Mouse (Mus musculus) forebrain, embryonic 10.5 days (tissue): Measurements from ENCODE around the gene 1810010D01Rik. TPM values are rescaled to one million over a fixed set of nuclear protein-coding genes. Genes with fewer than 3 reads are reported as not detected.

Experiments used
- DNase-seq: peaks from one replicate; pipeline ENCODE4 v3.0.0-alpha.2; 2017; ENCODE audit warnings: low spot score; ENCODE audit errors: extremely low spot score
- H3K27ac ChIP-seq: fragments of 300-500 bp; sonication (generic); 2 replicates; pipeline ENCODE4 v1.5.1; 2016; ENCODE audit warnings: mild to moderate bottlenecking
- H3K27me3 ChIP-seq: fragments of 300-500 bp; sonication (generic); 2 replicates; pipeline ENCODE4 v1.6.1; 2016; ENCODE audit warnings: mild to moderate bottlenecking; ENCODE audit not compliant: poor library complexity, severe bottlenecking
- H3K36me3 ChIP-seq: fragments of 300-500 bp; sonication (generic); replicated peaks from 2 replicates; pipeline ENCODE4 v1.6.1; 2016; ENCODE audit warnings: mild to moderate bottlenecking, moderate library complexity
- H3K4me1 ChIP-seq: fragments of 300-500 bp; sonication (generic); 2 replicates; pipeline ENCODE4 v1.6.1; 2016
- H3K4me3 ChIP-seq: fragments of 300-500 bp; sonication (generic); 2 replicates; pipeline ENCODE4 v1.5.1; 2016; ENCODE audit warnings: mild to moderate bottlenecking, moderate library complexity
- H3K9me3 ChIP-seq: fragments of 300-500 bp; sonication (generic); 2 replicates; pipeline ENCODE4 v1.6.1; 2016; ENCODE audit warnings: mild to moderate bottlenecking, moderate library complexity
- WGBS: fragments of 180-500 bp; shearing (Covaris S2); methylation state at CpG from one replicate; pipeline ENCODE4 v1.1.7; 2016; 5-methylcytosine and 5-hydroxymethylcytosine counted together
- polyA plus RNA-seq: library from polyadenylated mRNA; unstranded; fragments of >200 nt; fragmentation: Nextera tagmentation; extraction: Ambion mirVana; gene quantifications from 2 replicates; pipeline ENCODE4 v1.2.1, GENCODE M21; 2016

Gene 1810010D01Rik
- polyA plus RNA-seq, 1 experiment from 2014 or later = 0.16 TPM

DNA sequence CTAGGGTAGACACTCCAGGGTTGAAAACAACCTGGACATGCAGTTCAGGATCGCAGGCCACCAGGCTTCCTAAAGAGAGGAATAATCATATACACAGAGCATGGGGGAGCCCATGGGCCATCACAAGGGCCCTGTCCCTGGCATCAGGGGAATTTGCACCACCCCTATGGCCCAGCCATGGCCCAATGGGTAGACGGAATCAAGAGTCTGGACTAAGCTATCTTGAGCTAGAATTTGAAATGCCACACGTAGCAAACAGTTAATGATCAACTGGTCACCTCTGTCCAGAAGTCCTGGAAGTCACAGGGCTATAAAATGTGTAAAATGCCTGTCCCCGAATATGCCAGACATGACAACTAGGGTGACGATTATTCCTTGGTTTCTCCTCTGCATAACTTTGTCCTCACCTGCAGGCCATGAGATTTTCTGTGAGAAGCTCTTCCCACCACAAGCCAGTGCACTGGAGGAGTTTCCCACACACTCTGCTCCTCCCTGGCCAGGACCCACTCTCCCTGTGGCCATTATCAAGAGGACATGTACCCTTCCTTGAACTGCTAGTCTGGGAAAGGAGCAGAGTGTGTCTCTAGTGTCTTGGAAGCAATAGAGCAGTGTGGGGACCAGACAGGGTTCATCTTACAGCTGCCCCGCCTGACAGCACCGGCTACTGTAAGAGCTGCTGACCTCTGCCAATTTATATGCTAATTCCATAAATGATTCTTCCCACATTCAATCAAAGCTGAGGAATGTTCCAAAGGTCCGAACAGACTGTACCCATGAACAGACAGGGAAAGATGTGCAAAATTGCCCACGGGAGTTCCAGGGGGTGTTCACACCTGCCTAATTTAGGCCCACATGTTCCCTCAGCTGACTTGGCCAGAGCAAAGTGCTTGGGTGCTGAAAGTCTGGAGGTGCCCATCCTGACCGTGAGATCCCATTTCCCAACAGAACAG, 27.2 kb upstream of the 1810010D01Rik start:
- WGBS = 86% methylated on average over 10 of the region's 10 CpGs
- peaks cover 18% of the 10 kb centered on the region for H3K4me1 ChIP-seq
- H3K4me3 ChIP-seq = no peak overlapping the region
- DNase-seq = no peak
- no peaks in the 10 kb centered on the region for H3K36me3 ChIP-seq
- peaks cover 4% of the 10 kb centered on the region; the same call in 1 of the 2 replicates for H3K27me3 ChIP-seq
- no peak overlapping the region for H3K27ac ChIP-seq
- no peaks in the 10 kb centered on the region for H3K9me3 ChIP-seq

DNA sequence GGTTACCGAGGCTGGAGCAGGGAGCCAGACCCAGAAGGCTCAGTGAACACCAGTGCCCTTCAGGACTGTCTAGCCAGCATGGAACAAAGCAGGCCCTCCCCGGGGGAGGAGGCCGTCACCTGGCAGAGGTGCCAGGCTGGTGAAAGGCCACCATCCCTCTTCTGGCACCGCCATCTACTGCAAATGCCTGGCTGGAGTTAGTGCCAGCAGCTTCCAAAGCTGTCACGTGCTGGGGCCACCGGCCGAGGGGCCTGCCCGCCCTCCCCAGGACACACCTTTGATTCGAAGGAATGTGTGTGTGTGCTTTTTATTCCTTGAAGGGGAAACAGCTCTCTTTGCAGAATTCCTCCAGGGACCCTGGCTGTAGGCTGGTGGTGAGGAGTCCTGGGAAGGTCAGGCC, 23.7 kb upstream of the 1810010D01Rik start:
- 87% methylated on average over 9 of the region's 9 CpGs for WGBS
- no peaks in the 10 kb centered on the region for H3K36me3 ChIP-seq
- peak overlapping the region; percentile 48; the same call in 1 of the 2 replicates for H3K27ac ChIP-seq
- peaks cover 13% of the 10 kb centered on the region for H3K4me1 ChIP-seq
- no peak overlapping the region for H3K4me3 ChIP-seq
- DNase-seq = no peak
- H3K27me3 ChIP-seq = peaks cover 4% of the 10 kb centered on the region; the same call in 1 of the 2 replicates
- H3K9me3 ChIP-seq = no peaks in the 10 kb centered on the region

DNA sequence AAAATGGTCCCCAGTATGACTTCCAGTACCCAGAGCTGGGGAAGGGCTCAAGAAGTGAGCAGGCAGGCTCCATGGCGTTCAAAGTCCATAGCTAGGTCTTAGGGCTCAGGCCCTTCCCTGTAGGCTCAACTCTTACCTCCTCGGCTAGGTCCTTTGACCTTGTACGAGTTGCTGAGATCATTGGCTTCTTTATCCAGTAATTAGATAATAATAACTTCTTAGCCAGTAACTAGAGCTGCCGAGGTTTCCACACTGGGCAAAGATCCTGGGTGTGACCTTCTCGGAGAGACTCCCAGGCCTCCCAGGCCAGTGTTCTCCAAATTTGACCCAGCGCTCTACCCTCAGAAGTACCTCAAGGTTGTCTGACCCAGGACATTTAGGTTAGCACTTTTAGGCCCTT, 18.7 kb upstream of the 1810010D01Rik start:
- Histone ChIP-seq H3K27me3 (peaks cover under 1% of the 10 kb centered on the region; the same call in 1 of the 2 replicates), H3K27ac (no peak overlapping the region), H3K36me3 (no peaks in the 10 kb centered on the region), H3K4me1 (peaks cover 23% of the 10 kb centered on the region), H3K4me3 (no peak overlapping the region), H3K9me3 (no peaks in the 10 kb centered on the region)
- WGBS = 92% methylated on average over 6 of the region's 6 CpGs
- DNase-seq = no peak

DNA sequence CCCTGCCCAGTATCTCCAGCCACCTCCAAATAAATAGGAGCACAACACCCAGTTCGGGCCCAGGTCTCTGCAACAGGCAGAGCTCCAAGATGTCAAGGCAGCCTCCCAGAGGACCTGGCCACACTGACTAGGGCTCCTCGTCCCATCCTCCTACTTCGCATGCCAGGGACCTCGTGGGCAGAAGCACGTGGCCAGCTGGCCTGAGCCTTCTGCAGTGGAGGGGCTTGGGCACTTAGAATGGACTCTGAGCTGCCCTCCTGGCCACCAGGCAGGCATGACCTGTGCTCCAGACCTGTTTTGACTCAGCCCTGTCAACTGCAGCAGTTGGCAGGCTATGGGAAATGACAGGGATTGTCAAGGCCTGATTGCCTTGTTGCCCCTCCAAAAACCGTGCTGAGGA, 17.7 kb upstream of the 1810010D01Rik start:
- Histone ChIP-seq H3K27me3 (no peaks in the 10 kb centered on the region), H3K27ac (peak overlapping the region; percentile 6; the same call in 1 of the 2 replicates), H3K4me1 (peaks cover 24% of the 10 kb centered on the region), H3K36me3 (no peaks in the 10 kb centered on the region), H3K4me3 (no peak overlapping the region), H3K9me3 (no peaks in the 10 kb centered on the region)
- no peak for DNase-seq
- WGBS = 89% methylated on average over 6 of the region's 6 CpGs

DNA sequence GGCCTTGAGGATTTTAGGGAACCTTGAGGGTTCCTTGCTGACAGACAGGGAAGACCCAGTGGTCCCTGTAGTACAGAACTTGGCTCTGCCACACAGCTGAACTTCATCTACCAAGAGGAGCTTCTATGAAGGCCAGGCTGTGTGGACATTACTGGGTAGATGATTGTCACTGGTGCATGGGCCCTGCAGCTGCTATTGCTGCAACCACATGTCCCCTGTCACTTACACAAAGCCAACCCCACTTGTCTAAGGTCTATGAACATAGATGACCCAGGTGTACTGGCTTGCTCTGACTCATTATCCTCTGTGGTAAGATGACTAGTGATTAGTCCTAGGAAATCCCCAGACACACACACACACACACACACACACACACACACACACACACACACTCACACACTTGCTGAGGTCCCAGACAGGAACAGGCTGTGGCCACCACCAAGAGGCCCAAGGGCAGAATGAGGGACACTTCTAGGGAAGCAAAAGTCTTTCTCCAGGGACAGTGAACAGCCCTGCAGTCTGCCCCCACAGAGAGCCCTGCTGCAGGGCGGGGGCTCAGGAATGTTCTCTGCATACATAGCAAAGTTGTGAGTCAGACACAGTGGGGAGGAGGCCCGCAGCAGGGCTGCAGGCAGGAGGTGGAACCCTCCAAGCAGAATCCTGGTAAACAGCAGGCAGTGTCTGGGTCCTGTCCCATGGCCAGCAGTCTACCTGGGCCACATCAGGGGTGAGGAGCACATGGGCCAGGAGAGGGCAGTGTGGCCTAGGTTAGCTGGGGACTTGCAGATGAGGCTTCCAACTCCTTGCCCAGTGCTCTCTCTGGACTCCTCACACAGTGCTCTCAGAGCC, 14.1 kb upstream of the 1810010D01Rik start:
- H3K27me3 ChIP-seq = no peaks in the 10 kb centered on the region
- peaks cover 20% of the 10 kb centered on the region for H3K4me1 ChIP-seq
- DNase-seq = no peak
- H3K4me3 ChIP-seq = no peak overlapping the region
- no peaks in the 10 kb centered on the region for H3K36me3 ChIP-seq
- no peaks in the 10 kb centered on the region for H3K9me3 ChIP-seq
- 38% methylated on average over 2 of the region's 2 CpGs for WGBS
- peak overlapping the region; percentile 41 for H3K27ac ChIP-seq

DNA sequence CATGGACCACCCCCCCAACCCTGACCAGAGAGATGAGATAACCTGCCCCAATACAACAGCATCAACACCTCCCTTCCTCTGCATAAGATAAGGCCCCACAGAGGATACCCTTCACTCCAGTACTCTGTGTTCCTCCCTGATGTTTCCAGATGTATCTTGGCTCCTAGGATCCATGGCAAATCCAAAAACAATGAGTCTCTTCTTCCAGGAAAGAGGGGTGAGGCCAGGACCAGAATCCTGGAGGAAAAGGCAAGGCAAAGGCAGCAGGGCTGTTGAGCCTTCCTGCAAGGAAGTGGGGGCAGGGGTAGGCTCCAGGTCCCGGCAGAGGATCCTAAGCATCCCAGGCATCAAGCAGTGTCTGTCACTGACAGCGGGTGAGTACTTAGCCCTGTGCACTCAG, 13.4 kb upstream of the 1810010D01Rik start:
- DNase-seq = no peak
- 75% methylated on average over 2 of the region's 2 CpGs for WGBS
- H3K9me3 ChIP-seq = no peaks in the 10 kb centered on the region
- H3K36me3 ChIP-seq = no peaks in the 10 kb centered on the region
- peaks cover 27% of the 10 kb centered on the region for H3K4me1 ChIP-seq
- peak overlapping the region; percentile 41; the same call in 1 of the 2 replicates for H3K27ac ChIP-seq
- no peak overlapping the region for H3K4me3 ChIP-seq
- no peaks in the 10 kb centered on the region for H3K27me3 ChIP-seq

DNA sequence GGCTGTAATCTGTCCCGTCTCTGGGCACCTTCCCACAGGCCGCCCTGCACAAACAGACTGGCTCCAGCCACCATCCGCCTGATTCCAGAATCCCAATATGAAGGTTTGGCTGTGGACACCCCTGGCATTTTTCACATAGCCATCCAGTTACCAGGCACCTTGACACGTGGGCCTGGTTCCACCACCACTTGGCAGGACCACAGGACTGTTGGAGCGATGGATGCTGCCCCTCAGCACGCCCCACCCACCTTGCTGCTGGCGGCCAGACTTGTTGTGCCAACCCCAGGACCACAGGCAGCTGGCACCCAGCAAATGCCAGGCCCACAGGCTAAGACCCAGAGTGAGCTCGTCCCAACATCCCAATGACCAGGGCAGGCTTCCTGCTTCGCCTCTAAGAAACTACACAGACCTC, 11.5 kb upstream of the 1810010D01Rik start:
- Histone ChIP-seq H3K27ac (peak overlapping the region; percentile 42), H3K36me3 (no peaks in the 10 kb centered on the region), H3K9me3 (no peaks in the 10 kb centered on the region), H3K27me3 (0 out of 2 replicates have a peak, but pooled peaks cover under 1% of the 10 kb centered on the region), H3K4me1 (peaks cover 31% of the 10 kb centered on the region), H3K4me3 (no peak overlapping the region)
- no peak for DNase-seq
- whole genome bisulfite sequencing = 91% methylated on average over 9 of the region's 9 CpGs

DNA sequence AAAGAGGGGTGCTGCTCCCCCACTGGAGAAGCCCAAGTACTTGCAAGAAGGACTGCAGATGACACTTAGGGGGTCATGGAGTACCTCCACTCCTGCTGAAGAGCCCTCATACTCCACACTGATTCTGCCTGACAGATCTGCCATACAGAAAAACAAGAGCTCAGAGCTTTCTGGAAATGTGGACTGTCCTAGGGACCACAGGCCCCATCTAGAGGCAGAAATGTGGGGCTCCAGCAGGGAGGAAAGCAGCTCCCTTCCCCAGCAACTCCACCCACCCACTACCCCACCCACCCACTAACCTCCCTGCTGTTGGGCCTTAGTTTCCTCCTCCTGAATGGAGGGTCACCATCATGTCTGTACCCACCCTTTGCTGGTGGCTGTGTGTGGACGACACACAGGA, 8.7 kb upstream of the 1810010D01Rik start:
- H3K27ac ChIP-seq = peak overlapping the region; percentile 81
- DNase-seq = no peak
- no peaks in the 10 kb centered on the region for H3K36me3 ChIP-seq
- H3K9me3 ChIP-seq = no peaks in the 10 kb centered on the region
- H3K4me1 ChIP-seq = peaks cover 42% of the 10 kb centered on the region
- WGBS = 69% methylated on average over 1 of the region's 1 CpGs
- H3K4me3 ChIP-seq = no peak overlapping the region
- 0 out of 2 replicates have a peak, but pooled peaks cover 3% of the 10 kb centered on the region for H3K27me3 ChIP-seq

DNA sequence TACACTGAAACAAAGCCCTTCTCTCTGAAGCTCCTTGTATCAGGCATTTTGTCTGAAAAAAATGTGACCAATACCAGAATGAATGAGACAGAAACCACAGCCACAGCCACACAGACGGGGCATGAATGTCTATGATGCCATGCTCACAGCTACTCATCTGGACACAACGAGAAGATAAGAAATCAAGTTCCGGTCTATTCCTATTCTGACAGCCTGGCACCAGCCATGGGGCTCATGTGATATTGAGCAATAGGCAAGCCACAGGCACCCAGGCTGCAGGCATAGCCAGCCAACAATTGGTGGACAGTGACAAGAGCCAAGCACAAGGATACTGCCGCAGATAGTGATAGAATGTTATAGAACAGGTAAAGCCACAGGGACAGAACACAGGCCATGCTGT, 7.6 kb upstream of the 1810010D01Rik start:
- no peaks in the 10 kb centered on the region for H3K36me3 ChIP-seq
- H3K27ac ChIP-seq = peak overlapping the region; percentile 81
- no peak overlapping the region for H3K4me3 ChIP-seq
- 84% methylated on average over 4 of the region's 4 CpGs for WGBS
- 0 out of 2 replicates have a peak, but pooled peaks cover 3% of the 10 kb centered on the region for H3K27me3 ChIP-seq
- no peaks in the 10 kb centered on the region for H3K9me3 ChIP-seq
- no peak for DNase-seq
- peaks cover 51% of the 10 kb centered on the region for H3K4me1 ChIP-seq

DNA sequence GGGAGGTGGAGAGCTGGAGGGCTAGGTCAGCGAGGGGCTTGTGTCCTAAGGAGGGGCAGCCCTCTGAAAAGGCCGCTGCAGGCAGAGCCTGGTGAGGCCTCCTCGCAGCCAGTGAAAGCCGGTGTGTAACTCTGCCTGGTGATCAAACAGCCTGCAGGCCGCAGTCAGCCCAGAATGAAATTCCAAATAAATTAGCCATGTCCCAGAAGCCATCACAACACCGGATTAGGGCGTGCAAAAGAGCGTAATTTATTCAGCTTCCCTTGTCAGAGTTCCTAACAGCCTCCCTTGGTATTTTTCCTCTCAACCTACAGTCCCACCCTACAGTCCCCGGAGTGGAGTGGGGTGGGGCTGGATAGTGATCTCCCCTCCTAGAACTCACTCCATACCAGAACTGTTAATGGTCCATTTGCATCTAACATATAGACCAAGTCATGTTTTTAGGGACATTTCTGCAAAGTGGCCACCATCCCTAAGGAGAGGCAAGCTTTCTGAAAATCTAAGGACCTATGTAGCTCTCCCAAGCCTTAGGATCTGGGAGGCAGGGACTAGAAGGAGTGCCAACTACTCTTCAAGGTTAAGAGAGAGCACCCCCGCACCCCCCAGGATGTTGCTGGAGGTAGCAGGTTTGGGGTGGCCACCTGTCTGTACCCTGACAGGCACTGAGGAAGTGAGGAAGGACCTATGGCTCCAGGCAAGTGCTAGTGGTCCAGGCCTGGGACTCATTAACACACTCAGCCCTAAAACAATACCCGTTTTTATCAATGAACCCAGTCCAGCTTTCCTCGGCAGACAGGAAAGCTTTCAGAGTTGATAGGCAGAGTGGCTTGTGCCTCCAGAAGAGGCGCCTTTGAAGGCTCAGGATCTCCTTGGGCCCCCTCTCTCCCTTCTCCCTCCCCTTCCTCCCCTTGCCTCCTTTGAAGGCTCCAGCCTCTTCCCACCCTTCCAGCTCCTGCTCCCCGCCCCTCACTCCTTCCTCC, 4.1 kb upstream of the 1810010D01Rik start:
- peaks cover 68% of the 10 kb centered on the region for H3K4me1 ChIP-seq
- peak; percentile 80 for DNase-seq
- peak overlapping the region; percentile 90 for H3K27ac ChIP-seq
- no peaks in the 10 kb centered on the region for H3K9me3 ChIP-seq
- 0 out of 2 replicates have a peak overlapping the region, but pooled peaks have one; percentile 23 for H3K4me3 ChIP-seq
- H3K27me3 ChIP-seq = 0 out of 2 replicates have a peak, but pooled peaks cover 3% of the 10 kb centered on the region
- 11% methylated on average over 14 of the region's 14 CpGs for WGBS
- no peaks in the 10 kb centered on the region for H3K36me3 ChIP-seq

DNA sequence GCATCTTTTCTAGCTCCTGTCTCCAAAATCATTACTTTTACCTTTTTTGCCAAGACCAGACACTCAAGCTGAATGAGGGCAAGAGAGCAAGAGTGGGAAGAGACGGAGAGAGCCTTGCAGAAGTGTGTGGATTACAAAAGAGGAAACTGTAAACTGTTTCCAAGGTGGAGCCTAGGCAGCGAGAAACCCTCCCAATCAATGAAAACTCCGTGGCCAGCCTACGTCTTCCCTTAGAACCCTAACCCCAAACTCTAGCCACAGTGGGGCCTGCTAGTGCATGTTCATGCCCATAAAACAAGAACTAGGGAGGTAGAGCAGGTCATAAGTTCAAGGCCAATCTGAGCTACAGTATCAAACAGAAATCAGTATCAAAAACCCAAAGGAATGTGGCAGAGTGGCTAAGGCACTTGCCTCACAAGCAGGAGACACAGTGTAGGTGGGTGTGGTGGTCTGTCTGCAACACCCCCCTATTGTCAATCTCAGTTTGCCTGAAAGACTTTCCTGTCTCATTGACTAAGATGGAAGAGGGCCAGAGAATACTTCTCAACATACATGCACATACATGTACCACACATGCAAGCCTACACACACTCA, 2.7 kb upstream of the 1810010D01Rik start:
- DNase-seq = no peak
- Histone ChIP-seq H3K36me3 (no peaks in the 10 kb centered on the region), H3K9me3 (no peaks in the 10 kb centered on the region), H3K4me1 (peaks cover 72% of the 10 kb centered on the region), H3K27me3 (0 out of 2 replicates have a peak, but pooled peaks cover 3% of the 10 kb centered on the region), H3K27ac (peak overlapping the region; percentile 90), H3K4me3 (no peak overlapping the region)
- 83% methylated on average over 4 of the region's 4 CpGs for WGBS
